Mouse (Mus musculus) CH12.LX (cell line): ENCODE measurements at regions not wholly inside any gene's neighbourhood (a gene's known extent, or its start where the extent isn't known, plus 50 kb on each side); places are given as distances from the start of the nearest gene placed in this dataset.

Experiments used
- DNase-seq: peaks from one replicate; pipeline ENCODE4 v3.0.0-alpha.2; 2013; ENCODE audit errors: extremely low read depth
- H3K27ac ChIP-seq: 2 replicates; pipeline ENCODE4 v1.5.1; 2012; ENCODE audit warnings: low read depth, mild to moderate bottlenecking, control low read depth, moderate library complexity; ENCODE audit not compliant: insufficient read depth
- H3K27me3 ChIP-seq: replicated peaks from 2 replicates; pipeline ENCODE3; 2012; ENCODE audit warnings: inconsistent platforms
- H3K36me3 ChIP-seq, 2 experiments: replicated peaks in 1 of 2; 2 replicates each; pipeline versions ENCODE3 to v1.6.1; 2012; ENCODE audit warnings: inconsistent platforms in 1 of 2, low read length in 1 of 2, mild to moderate bottlenecking in 1 of 2, mixed read lengths in 1 of 2, moderate library complexity in 1 of 2; ENCODE audit not compliant: control insufficient read depth in 1 of 2, insufficient read depth in 1 of 2
- H3K4me1 ChIP-seq, 2 experiments: 2 replicates each; pipeline ENCODE4 v1.6.1; 2012; ENCODE audit warnings: inconsistent platforms in 1 of 2, moderate library complexity in 1 of 2; ENCODE audit not compliant: insufficient read depth in 2 of 2, control insufficient read depth in 1 of 2
- H3K4me2 ChIP-seq: 2 replicates; pipeline ENCODE4 v1.6.1; 2012; ENCODE audit warnings: low read depth, mild to moderate bottlenecking, control low read depth; ENCODE audit not compliant: poor library complexity, insufficient read depth, severe bottlenecking
- H3K4me3 ChIP-seq, 3 experiments: fragments of 150-350 bp in 1 of 3; sonication (generic) in 1 of 3; replicated peaks in 1 of 3; 2 replicates each; pipeline versions ENCODE3 to v1.5.1; 2011 to 2012; ENCODE audit warnings: low read depth in 2 of 3, low read length in 2 of 3, mild to moderate bottlenecking in 2 of 3, moderate library complexity in 2 of 3, control low read depth in 1 of 3, improper control_type of control experiment in 1 of 3, inconsistent platforms in 1 of 3, mixed read lengths in 1 of 3; ENCODE audit not compliant: poor library complexity in 1 of 3
- H3K79me2 ChIP-seq: replicated peaks from 2 replicates; pipeline ENCODE4 v1.6.1; 2012; ENCODE audit warnings: mild to moderate bottlenecking, moderate library complexity; ENCODE audit not compliant: control insufficient read depth, poor library complexity, insufficient read depth, severe bottlenecking; ENCODE audit errors: extremely low read depth
- H3K9ac ChIP-seq: 2 replicates; pipeline ENCODE4 v1.6.1; 2012; ENCODE audit warnings: low read depth, mild to moderate bottlenecking, control low read depth, moderate library complexity; ENCODE audit not compliant: insufficient read depth
- H3K9me3 ChIP-seq: replicated peaks from 2 replicates; pipeline ENCODE3; 2012; ENCODE audit warnings: low read length, inconsistent platforms, mixed read lengths
- CTCF ChIP-seq, 2 experiments: IDR thresholded peaks in 1 of 2; conservative IDR thresholded peaks in 1 of 2; 2 replicates each; pipeline ENCODE4 v1.5.1; 2011 to 2012; ENCODE audit warnings: low read depth in 2 of 2, low read length in 2 of 2, improper control_type of control experiment in 1 of 2, inconsistent platforms in 1 of 2, mild to moderate bottlenecking in 1 of 2, moderate library complexity in 1 of 2
- EP300 ChIP-seq: IDR thresholded peaks from 2 replicates; pipeline ENCODE4 v1.6.1; 2011; ENCODE audit warnings: low read length, improper control_type of control experiment
- IRF4 ChIP-seq: IDR thresholded peaks from 2 replicates; pipeline ENCODE4 v1.6.1; 2014; ENCODE audit warnings: low read depth, mild to moderate bottlenecking, inconsistent platforms, low read length, improper control_type of control experiment
- JUN ChIP-seq: IDR thresholded peaks from 2 replicates; pipeline ENCODE4 v1.6.1; 2011; ENCODE audit warnings: low read depth, mild to moderate bottlenecking, low read length, improper control_type of control experiment, moderate library complexity; ENCODE audit not compliant: insufficient read depth
- MAZ ChIP-seq: IDR thresholded peaks from 2 replicates; pipeline ENCODE4 v1.6.1; 2012; ENCODE audit warnings: low read depth, mild to moderate bottlenecking, inconsistent platforms, low read length, improper control_type of control experiment, moderate library complexity
- MYC ChIP-seq: IDR thresholded peaks from 2 replicates; pipeline ENCODE4 v1.6.1; 2011; ENCODE audit warnings: low read depth, mild to moderate bottlenecking, improper control_type of control experiment, low read length
- POLR2A ChIP-seq: IDR thresholded peaks from 2 replicates; pipeline ENCODE4 v1.6.1; 2011; ENCODE audit warnings: low read depth, mild to moderate bottlenecking, improper control_type of control experiment, low read length
- POLR2AphosphoS2 ChIP-seq: IDR thresholded peaks from 2 replicates; pipeline ENCODE4 v1.6.1; 2011; ENCODE audit warnings: low read depth, low read length, improper control_type of control experiment
- RCOR1 ChIP-seq: conservative IDR thresholded peaks from 2 replicates; pipeline ENCODE4 v1.6.1; 2012; ENCODE audit warnings: low read depth, mild to moderate bottlenecking, inconsistent platforms, low read length, improper control_type of control experiment
- UBTF ChIP-seq: IDR thresholded peaks from 2 replicates; pipeline ENCODE4 v1.6.1; 2012; ENCODE audit warnings: low read depth, mild to moderate bottlenecking, inconsistent platforms, low read length, improper control_type of control experiment, moderate library complexity
- USF1 ChIP-seq: IDR thresholded peaks from 2 replicates; pipeline ENCODE4 v1.6.1; 2014; ENCODE audit warnings: low read depth, mild to moderate bottlenecking, inconsistent platforms, low read length, improper control_type of control experiment
- dilution Hi-C: fragments of 300-500 bp; cut with MboI; formaldehyde crosslinking; loops from 2 replicates; pipeline ENCODE4 v1.14.3; 2020; ENCODE audit warnings: low sequenced_read_pairs; ENCODE audit not compliant: extremely low pct_unique_long_range_greater_than_20kb, extremely low pct_ligation_motif_present
- in situ Hi-C: fragments of 300-500 bp; cut with MboI; formaldehyde crosslinking; loops from 3 replicates; pipeline ENCODE4 v1.14.3; 2019; ENCODE audit warnings: low sequenced_read_pairs, low pct_ligation_motif_present, low pct_unique_long_range_greater_than_20kb, mixed read lengths

- dilution Hi-C loops, result no loop called here
- Histone ChIP-seq H3K79me2 (no peaks in the 10 kb centered on the region), H3K9me3 (no peaks in the 10 kb centered on the region), H3K4me1 (no peaks in the 10 kb centered on the region), H3K4me3 (no peak overlapping the region), H3K27ac (no peak overlapping the region), H3K36me3 (no peaks in the 10 kb centered on the region), H3K4me2 (no peak overlapping the region)
- no peak for DNase-seq
- TF ChIP-seq POLR2A, result no peak
- TF ChIP-seq IRF4, result no peak
- no peak for TF ChIP-seq JUN
- TF ChIP-seq USF1, result no peak
- TF ChIP-seq CTCF (conservative IDR thresholded peaks at IDR 0.05 in 1 of 2, IDR thresholded peaks at IDR 0.05 in 1 of 2; ENCODE audit: low read depth in 2 of 2, low read length in 2 of 2), result no peak
- TF ChIP-seq, all 38 proteins: peak for 0
- Histone ChIP-seq H3K9ac (no peak overlapping the region), H3K27me3 (no peaks in the 10 kb centered on the region)
- in situ Hi-C loops, result no loop called here
Observed at GRCm38 (mm10) chr7:83162868-83163267, 295.7 kb downstream of the Mex3b start.

- no peaks in the 10 kb centered on the region for H3K4me1 ChIP-seq
- no peak for TF ChIP-seq RCOR1
- TF ChIP-seq, all 38 proteins: peak for 0
- H3K27ac ChIP-seq, result no peak overlapping the region
- no peaks in the 10 kb centered on the region for H3K79me2 ChIP-seq
- no peak for DNase-seq
- H3K9ac ChIP-seq, result no peak overlapping the region
- dilution Hi-C loops (no loop called here), in situ Hi-C loops (no loop called here)
- no peaks in the 10 kb centered on the region for H3K27me3 ChIP-seq
- no peaks in the 10 kb centered on the region for H3K36me3 ChIP-seq
- H3K9me3 ChIP-seq, result no peaks in the 10 kb centered on the region
- no peak overlapping the region for H3K4me3 ChIP-seq
- no peak overlapping the region for H3K4me2 ChIP-seq
Observed at GRCm38 (mm10) chr7:83179403-83179802, 312.3 kb downstream of the Mex3b start.

- DNase-seq, result no peak
- Histone ChIP-seq H3K4me1 (no peaks in the 10 kb centered on the region), H3K4me2 (no peak overlapping the region), H3K4me3 (no peak overlapping the region), H3K36me3 (no peaks in the 10 kb centered on the region), H3K27me3 (no peaks in the 10 kb centered on the region), H3K79me2 (no peaks in the 10 kb centered on the region), H3K9ac (no peak overlapping the region), H3K9me3 (no peaks in the 10 kb centered on the region), H3K27ac (no peak overlapping the region)
- in situ Hi-C loops (no loop called here), dilution Hi-C loops (no loop called here)
- TF ChIP-seq MAZ (no peak), MYC (no peak), UBTF (no peak), EP300 (no peak), POLR2AphosphoS2 (no peak)
Observed at GRCm38 (mm10) chr7:83186341-83186740, 319.2 kb downstream of the Mex3b start.
